Mouse (Mus musculus) stomach, postnatal 0 days (tissue): Measurements from ENCODE around the gene Txndc8.
A peak's percentile ranks its signal among the peaks of the same experiment; 100 is the strongest.

Source experiments
- CTCF ChIP-seq: IDR thresholded peaks from 2 replicates; pipeline ENCODE4 v1.5.1; 2016; ENCODE audit warnings: antibody characterized with exemption, low read depth, mild to moderate bottlenecking, moderate library complexity
- EP300 ChIP-seq: optimal IDR thresholded peaks from 2 replicates; pipeline ENCODE3; 2016; ENCODE audit warnings: antibody characterized with exemption

DNA sequence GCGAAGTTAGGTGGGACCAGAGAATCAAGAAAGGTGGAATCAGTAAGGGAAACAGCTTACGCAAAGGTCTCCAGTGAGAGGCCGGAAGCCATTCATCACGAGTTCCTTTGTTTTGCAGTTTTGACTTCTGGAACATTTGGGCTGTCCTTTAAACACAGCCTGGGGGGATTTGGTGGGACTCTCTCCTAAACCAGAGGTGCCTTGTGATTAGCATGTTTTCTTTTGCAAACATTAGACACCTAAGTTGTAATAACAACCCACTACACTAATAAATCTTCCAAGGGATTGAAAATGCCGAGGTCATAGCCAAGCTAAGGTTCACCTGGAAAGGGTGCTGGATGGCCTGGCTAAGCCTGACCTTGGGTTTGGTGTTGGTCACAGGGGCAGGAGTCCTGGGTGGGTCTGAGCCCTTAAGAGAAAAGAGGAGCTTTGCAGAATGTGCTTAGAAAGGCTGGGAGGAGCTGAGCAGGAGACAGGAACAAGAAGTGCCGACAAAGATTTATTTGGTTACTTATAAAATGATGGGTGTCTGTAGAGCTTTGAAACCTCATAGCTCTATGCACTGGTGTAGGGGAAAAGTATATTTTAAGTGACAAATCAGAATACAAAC, 28.3 kb upstream of the Txndc8 start:
- TF ChIP-seq CTCF (no peak), EP300 (peak; percentile 86)
